Mouse (Mus musculus) G1E (cell line): ENCODE measurements at regions not wholly inside any gene's neighbourhood (a gene's known extent, or its start where the extent isn't known, plus 50 kb on each side); places are given as distances from the start of the nearest gene placed in this dataset.

ENCODE experiments used
- ATAC-seq: 2 replicates; pipeline ENCODE4 v1.8.0; 2016; ENCODE audit warnings: mild to moderate bottlenecking; ENCODE audit not compliant: insufficient number of reproducible peaks, poor library complexity, low FRiP score, severe bottlenecking; ENCODE audit errors: extremely low read depth
- DNase-seq: peaks from one replicate; pipeline ENCODE4 v3.0.0; 2012; ENCODE audit warnings: low spot score
- H3K27me3 ChIP-seq: 2 replicates; pipeline ENCODE4 v1.6.1; 2012; ENCODE audit warnings: mild to moderate bottlenecking, low read length, inconsistent platforms; ENCODE audit not compliant: insufficient read depth
- H3K36me3 ChIP-seq: replicated peaks from 2 replicates; pipeline ENCODE3; 2012; ENCODE audit warnings: mild to moderate bottlenecking, inconsistent platforms
- H3K4me1 ChIP-seq: 2 replicates; pipeline ENCODE4 v1.6.1; 2012; ENCODE audit warnings: low read depth, low read length, inconsistent platforms, mixed read lengths; ENCODE audit not compliant: insufficient read depth
- H3K4me3 ChIP-seq: 2 replicates; pipeline ENCODE4 v1.5.1; 2012; ENCODE audit warnings: low read depth, mild to moderate bottlenecking, inconsistent platforms, low read length, moderate library complexity, mixed read lengths
- H3K9me3 ChIP-seq: replicated peaks from 2 replicates; pipeline ENCODE4 v1.6.1; 2012; ENCODE audit warnings: inconsistent platforms
- CTCF ChIP-seq: IDR thresholded peaks from 2 replicates; pipeline ENCODE4 v1.5.1; 2012; ENCODE audit warnings: low read depth, low read length, inconsistent platforms, mixed read lengths
- GATA1 ChIP-seq: IDR thresholded peaks from 2 replicates; pipeline ENCODE4 v1.6.1; 2012; ENCODE audit warnings: borderline replicate concordance, low read length, inconsistent platforms, mixed read lengths
- GATA2 ChIP-seq: IDR thresholded peaks from 2 replicates; pipeline ENCODE4 v1.6.1; 2012; ENCODE audit warnings: low read depth, low read length, inconsistent platforms, borderline replicate concordance
- POLR2AphosphoS5 ChIP-seq: IDR thresholded peaks from 2 replicates; pipeline ENCODE4 v1.6.1; 2012; ENCODE audit warnings: low read depth, low read length, inconsistent platforms; ENCODE audit not compliant: insufficient replicate concordance
- TAL1 ChIP-seq: conservative IDR thresholded peaks from 2 replicates; pipeline ENCODE4 v1.6.1; 2012; ENCODE audit warnings: low read depth, low read length, inconsistent platforms, mixed read lengths

- H3K36me3 ChIP-seq, result no peaks in the 10 kb centered on the region
- DNase-seq, result no peak
- no peaks in the 10 kb centered on the region for H3K27me3 ChIP-seq
- H3K9me3 ChIP-seq, result no peaks in the 10 kb centered on the region
- no peaks in the 10 kb centered on the region for H3K4me1 ChIP-seq
- no peak for ATAC-seq
- no peak overlapping the region for H3K4me3 ChIP-seq
- TF ChIP-seq GATA2 (no peak), CTCF (no peak), GATA1 (no peak), TAL1 (no peak), POLR2AphosphoS5 (no peak)
Measured at GRCm38 (mm10) chr3:34441266-34441665, 208.9 kb upstream of the Sox2 start.

- TF ChIP-seq GATA1, result no peak
- no peak for TF ChIP-seq GATA2
- no peak for ATAC-seq
Measured at GRCm38 (mm10) chr3:34434901-34435300, 215.3 kb upstream of the Sox2 start.

GRCm38 (mm10) chr3:34427967-34428366 lies 222.2 kb upstream of the Sox2 start:
- ATAC-seq, result no peak
- Histone ChIP-seq H3K36me3 (no peaks in the 10 kb centered on the region), H3K4me3 (no peak overlapping the region), H3K4me1 (no peaks in the 10 kb centered on the region), H3K9me3 (peaks cover 5% of the 10 kb centered on the region; the same call in 1 of the 2 replicates), H3K27me3 (no peaks in the 10 kb centered on the region)
- TF ChIP-seq GATA1 (no peak), TAL1 (no peak), POLR2AphosphoS5 (no peak), CTCF (no peak), GATA2 (no peak)
- DNase-seq, result no peak

More at GRCm38 (mm10) chr3:34434901-34435300, 215.3 kb upstream of the Sox2 start:
- Histone ChIP-seq H3K4me1 (no peaks in the 10 kb centered on the region), H3K36me3 (no peaks in the 10 kb centered on the region), H3K27me3 (no peaks in the 10 kb centered on the region), H3K9me3 (peaks cover 5% of the 10 kb centered on the region; the same call in 1 of the 2 replicates), H3K4me3 (no peak overlapping the region)
- DNase-seq, result no peak

- Histone ChIP-seq H3K36me3 (no peaks in the 10 kb centered on the region), H3K4me1 (no peaks in the 10 kb centered on the region), H3K27me3 (no peaks in the 10 kb centered on the region), H3K4me3 (no peak overlapping the region), H3K9me3 (peaks cover 3% of the 10 kb centered on the region; the same call in 1 of the 2 replicates)
- TF ChIP-seq GATA2, result no peak
- no peak for TF ChIP-seq POLR2AphosphoS5
- no peak for TF ChIP-seq GATA1
- no peak for TF ChIP-seq TAL1
- TF ChIP-seq CTCF, result no peak
- DNase-seq (no peak), ATAC-seq (no peak)
Measured at GRCm38 (mm10) chr3:34427495-34427894, 222.7 kb upstream of the Sox2 start.

GRCm38 (mm10) chr3:34426955-34427354 lies 223.2 kb upstream of the Sox2 start:
- no peak for DNase-seq
- H3K4me3 ChIP-seq, result no peak overlapping the region
- no peak for ATAC-seq

GRCm38 (mm10) chr3:34411915-34412306 lies 238.3 kb upstream of the Sox2 start:
- Histone ChIP-seq H3K27me3 (no peaks in the 10 kb centered on the region), H3K36me3 (no peaks in the 10 kb centered on the region), H3K9me3 (no peaks in the 10 kb centered on the region), H3K4me1 (no peaks in the 10 kb centered on the region), H3K4me3 (no peak overlapping the region)
- DNase-seq (no peak), ATAC-seq (no peak)
- TF ChIP-seq CTCF (no peak), POLR2AphosphoS5 (no peak), GATA2 (no peak), TAL1 (no peak), GATA1 (no peak)

More at GRCm38 (mm10) chr3:34426955-34427354, 223.2 kb upstream of the Sox2 start:
- H3K9me3 ChIP-seq, result no peaks in the 10 kb centered on the region
- H3K27me3 ChIP-seq, result no peaks in the 10 kb centered on the region
- H3K4me1 ChIP-seq, result no peaks in the 10 kb centered on the region
- TF ChIP-seq TAL1 (no peak), GATA2 (no peak), GATA1 (no peak), POLR2AphosphoS5 (no peak), CTCF (no peak)
- no peaks in the 10 kb centered on the region for H3K36me3 ChIP-seq
